Mouse (Mus musculus): ENCODE measurements around the gene Hist1h2ae.

Hist1h2ae gene

GRCm38 (mm10) chr13:23521703-23522102, 49.3 kb downstream of the Hist1h2ae start:
- peak; percentile 77 for DNase-seq (ENCODE audit: low spot score)

Data from layer of hippocampus, adult 11-12 months (tissue).